Mouse (Mus musculus): Measurements from ENCODE around the gene Spef1. TPM values are rescaled to one million over a fixed set of nuclear protein-coding genes. Genes with fewer than 3 reads are reported as not detected.

The Spef1 gene
- polyA plus RNA-seq, 1 experiment from 2014 or later, result 3.2 TPM

- H3K27me3 ChIP-seq (replicated peaks; ENCODE audit: low read depth, poor library complexity, severe bottlenecking), result no peaks in the 10 kb centered on the region
- DNase-seq (ENCODE audit: low spot score), result no peak
- no peaks in the 10 kb centered on the region for H3K4me1 ChIP-seq
- no peaks in the 10 kb centered on the region for H3K9me3 ChIP-seq
- WGBS, result 83% methylated on average over 4 of the region's 4 CpGs
- no peak overlapping the region for H3K27ac ChIP-seq (replicated peaks)
- no peaks in the 10 kb centered on the region for H3K36me3 ChIP-seq (replicated peaks)
- no peak overlapping the region for H3K4me3 ChIP-seq
These were observed 32.9 kb upstream of the Spef1 start for GRCm38 (mm10) chr2:131220030-131220429.

DNA sequence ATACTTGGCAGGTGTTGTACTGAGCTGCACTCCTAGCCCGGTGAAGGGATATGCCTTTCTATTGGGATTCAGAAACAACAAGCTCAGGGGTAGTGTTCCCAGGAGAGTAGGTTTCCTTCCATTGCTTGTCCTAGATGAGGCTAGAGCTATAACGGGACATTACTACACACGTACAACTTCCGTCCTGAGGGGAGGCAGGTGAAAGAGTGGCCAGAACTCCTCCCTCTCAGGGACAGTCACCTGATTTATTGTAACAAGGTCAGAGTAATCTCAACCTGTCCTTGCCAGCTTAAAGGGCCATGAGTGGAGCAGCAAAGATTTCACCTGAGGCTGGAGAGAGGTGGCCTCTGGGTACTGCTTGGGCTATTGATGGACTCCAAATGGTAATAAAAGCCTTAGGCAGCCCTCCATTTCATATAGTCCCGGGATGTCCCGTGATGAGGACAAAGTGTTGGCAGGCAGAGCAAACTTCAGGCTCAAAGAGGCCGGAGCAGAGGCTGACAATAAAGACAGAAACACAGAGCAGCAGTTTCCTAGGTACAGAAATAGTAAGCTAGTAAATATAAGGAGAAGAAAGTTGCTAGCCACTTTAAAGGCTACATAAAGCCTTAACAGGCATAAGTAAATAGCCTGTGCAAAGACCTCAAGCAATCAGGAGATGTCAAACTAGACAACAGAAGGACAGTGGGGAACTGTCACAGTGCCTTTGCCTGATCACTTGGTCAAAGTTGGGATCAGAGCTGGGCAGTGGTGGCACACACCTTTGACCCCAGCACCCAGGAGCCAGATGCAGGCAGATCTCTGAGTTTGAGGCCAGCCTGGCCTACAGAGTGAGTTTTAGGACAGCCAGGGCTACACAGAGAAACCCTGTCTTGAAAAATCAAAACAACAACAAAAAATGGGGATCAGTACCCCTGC is 29.1 kb upstream of the Spef1 start:
- peaks cover 4% of the 10 kb centered on the region for H3K4me1 ChIP-seq
- peaks cover 20% of the 10 kb centered on the region for H3K36me3 ChIP-seq (replicated peaks)
- H3K27me3 ChIP-seq (replicated peaks; ENCODE audit: low read depth, poor library complexity, severe bottlenecking), result no peaks in the 10 kb centered on the region
- H3K27ac ChIP-seq (replicated peaks), result no peak overlapping the region
- WGBS, result 89% methylated on average over 7 of the region's 7 CpGs
- no peak for DNase-seq (ENCODE audit: low spot score)
- H3K9me3 ChIP-seq, result no peaks in the 10 kb centered on the region
- H3K4me3 ChIP-seq, result no peak overlapping the region

DNA sequence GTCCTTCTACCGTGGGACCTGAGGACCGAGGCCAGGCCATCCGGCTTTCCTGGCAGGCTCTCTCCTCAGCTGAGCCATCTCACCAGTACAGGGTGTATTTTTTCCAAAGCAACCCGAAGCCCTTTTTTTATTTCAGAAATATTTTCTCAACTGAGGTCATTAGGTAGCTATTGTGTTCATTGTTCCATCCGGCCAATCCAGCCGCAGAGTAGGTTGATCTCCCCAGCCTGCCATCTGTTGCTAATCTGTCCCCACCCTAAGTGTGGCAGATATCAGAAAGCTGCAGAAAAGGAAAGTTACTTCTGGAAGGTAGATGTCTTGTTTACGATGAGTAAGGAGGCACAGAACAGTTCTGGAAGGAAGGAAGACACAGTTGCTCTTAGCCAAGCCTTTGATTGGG is 26.7 kb upstream of the Spef1 start:
- Histone ChIP-seq H3K27me3 (replicated peaks; ENCODE audit: low read depth, poor library complexity, severe bottlenecking) (no peaks in the 10 kb centered on the region), H3K36me3 (replicated peaks) (peaks cover 20% of the 10 kb centered on the region), H3K4me1 (peaks cover 18% of the 10 kb centered on the region), H3K4me3 (no peak overlapping the region), H3K27ac (replicated peaks) (no peak overlapping the region), H3K9me3 (no peaks in the 10 kb centered on the region)
- no peak for DNase-seq (ENCODE audit: low spot score)
- 90% methylated on average over 7 of the region's 7 CpGs for WGBS

GRCm38 (mm10) chr2:131211026-131211615 is 24.0 kb upstream of the Spef1 start:
- WGBS, result 78% methylated on average over 9 of the region's 9 CpGs
- H3K27ac ChIP-seq (replicated peaks), result peak overlapping the region; percentile 93

GRCm38 (mm10) chr2:131209969-131210792 is 23.1 kb upstream of the Spef1 start:
- H3K9me3 ChIP-seq, result no peaks in the 10 kb centered on the region
- DNase-seq (ENCODE audit: low spot score), result peak; percentile 97
- H3K4me3 ChIP-seq, result peak overlapping the region; percentile 65
- H3K36me3 ChIP-seq (replicated peaks), result peaks cover 20% of the 10 kb centered on the region
- WGBS, result 2% methylated on average over 50 of the region's 50 CpGs
- H3K4me1 ChIP-seq, result peaks cover 18% of the 10 kb centered on the region
- no peaks in the 10 kb centered on the region for H3K27me3 ChIP-seq (replicated peaks; ENCODE audit: low read depth, poor library complexity, severe bottlenecking)
- peak overlapping the region; percentile 93 for H3K27ac ChIP-seq (replicated peaks)

More at GRCm38 (mm10) chr2:131211026-131211615, 24.0 kb upstream of the Spef1 start:
- Histone ChIP-seq H3K27me3 (replicated peaks; ENCODE audit: low read depth, poor library complexity, severe bottlenecking) (no peaks in the 10 kb centered on the region), H3K4me1 (peaks cover 18% of the 10 kb centered on the region), H3K36me3 (replicated peaks) (peaks cover 20% of the 10 kb centered on the region), H3K9me3 (no peaks in the 10 kb centered on the region), H3K4me3 (peak overlapping the region; percentile 65)
- no peak for DNase-seq (ENCODE audit: low spot score)

DNA sequence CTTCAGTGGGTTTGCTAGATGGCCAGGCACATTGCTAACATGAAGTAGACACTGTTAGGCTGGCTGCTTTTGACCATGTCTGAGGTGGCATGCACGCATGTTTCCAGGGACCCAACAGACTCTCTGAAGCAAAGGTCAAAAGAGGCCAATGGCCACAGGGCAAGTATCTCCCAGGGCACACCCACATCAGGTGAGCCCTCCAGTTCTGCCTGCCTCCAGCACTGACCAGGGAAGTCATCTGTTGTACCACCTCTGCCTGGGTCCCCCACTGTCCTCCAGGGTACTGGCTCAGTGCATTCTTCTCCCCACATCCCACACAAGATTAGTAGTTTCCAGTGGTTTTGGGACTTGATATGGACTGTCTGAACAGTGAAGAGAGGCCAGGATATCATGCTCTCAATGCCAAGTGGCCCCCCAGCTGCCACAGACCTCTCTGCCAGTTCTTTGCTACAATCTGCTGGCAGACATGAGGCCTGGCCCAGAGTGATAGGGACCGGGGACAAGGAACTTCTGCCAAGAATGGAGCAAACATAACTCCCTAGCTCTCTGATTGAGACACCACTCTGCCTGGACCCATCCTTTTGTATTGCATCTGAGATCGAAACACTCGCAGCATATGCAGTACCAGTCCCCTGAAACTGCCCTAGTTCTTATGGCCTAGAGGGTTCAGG is 22.2 kb upstream of the Spef1 start:
- no peak for DNase-seq (ENCODE audit: low spot score)
- H3K9me3 ChIP-seq, result no peaks in the 10 kb centered on the region
- H3K4me3 ChIP-seq, result peak overlapping the region; percentile 65
- WGBS, result 73% methylated on average over 4 of the region's 4 CpGs
- H3K36me3 ChIP-seq (replicated peaks), result peaks cover 19% of the 10 kb centered on the region
- H3K27ac ChIP-seq (replicated peaks), result peak overlapping the region; percentile 93
- H3K27me3 ChIP-seq (replicated peaks; ENCODE audit: low read depth, poor library complexity, severe bottlenecking), result no peaks in the 10 kb centered on the region
- peaks cover 25% of the 10 kb centered on the region for H3K4me1 ChIP-seq

DNA sequence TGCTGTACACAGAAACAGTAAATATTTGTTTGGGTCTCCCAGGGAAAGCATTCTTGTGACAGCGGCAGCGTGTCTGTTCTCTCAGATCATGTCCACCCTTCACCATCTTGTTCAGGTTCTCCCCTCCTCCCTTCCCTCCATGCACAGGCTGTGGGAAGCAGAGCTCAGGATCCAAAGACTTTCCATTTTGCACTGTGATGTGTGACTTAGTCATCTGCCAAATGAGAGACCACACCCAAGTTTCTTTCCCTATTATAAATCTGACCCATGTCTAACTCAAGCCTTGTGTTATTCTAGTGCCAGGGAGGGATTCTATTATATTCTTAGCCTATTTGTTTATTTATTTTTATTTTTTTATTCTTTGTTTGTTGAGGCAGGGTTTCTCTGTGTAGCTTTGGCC is 21.3 kb upstream of the Spef1 start:
- Histone ChIP-seq H3K27ac (replicated peaks) (no peak overlapping the region), H3K27me3 (replicated peaks; ENCODE audit: low read depth, poor library complexity, severe bottlenecking) (no peaks in the 10 kb centered on the region), H3K36me3 (replicated peaks) (peaks cover 11% of the 10 kb centered on the region), H3K4me1 (peaks cover 25% of the 10 kb centered on the region), H3K4me3 (no peak overlapping the region), H3K9me3 (no peaks in the 10 kb centered on the region)
- no peak for DNase-seq (ENCODE audit: low spot score)
- WGBS, result 94% methylated on average over 2 of the region's 2 CpGs

GRCm38 (mm10) chr2:131206778-131207177 is 19.7 kb upstream of the Spef1 start, which contains the start of gene Ap5s1:
Ap5s1 (plus strand) TSS chr2:131207078.
- WGBS, result 78% methylated on average over 4 of the region's 4 CpGs

GRCm38 (mm10) chr2:131205521-131206182 is 18.6 kb upstream of the Spef1 start:
- no peak for DNase-seq (ENCODE audit: low spot score)
- whole genome bisulfite sequencing, result 85% methylated on average over 8 of the region's 8 CpGs
- no peaks in the 10 kb centered on the region for H3K9me3 ChIP-seq
- no peaks in the 10 kb centered on the region; the same call in 1 of the 2 replicates for H3K36me3 ChIP-seq (replicated peaks)
- H3K27ac ChIP-seq (replicated peaks), result no peak overlapping the region
- H3K4me3 ChIP-seq, result no peak overlapping the region
- H3K4me1 ChIP-seq, result peaks cover 15% of the 10 kb centered on the region
- H3K27me3 ChIP-seq (replicated peaks; ENCODE audit: low read depth, poor library complexity, severe bottlenecking), result no peaks in the 10 kb centered on the region

More at GRCm38 (mm10) chr2:131206778-131207177, 19.7 kb upstream of the Spef1 start, which contains the start of gene Ap5s1:
- Histone ChIP-seq H3K4me3 (no peak within 1 kb of the TSS), H3K9me3 (no peaks in the 10 kb centered on the region), H3K4me1 (peaks cover 22% of the 10 kb centered on the region), H3K27ac (replicated peaks) (no peak within 1 kb of the TSS), H3K36me3 (replicated peaks) (no peaks in the 10 kb centered on the region), H3K27me3 (replicated peaks; ENCODE audit: low read depth, poor library complexity, severe bottlenecking) (no peaks in the 10 kb centered on the region)
- DNase-seq (ENCODE audit: low spot score), result no peak

- no peak overlapping the region for H3K4me3 ChIP-seq
These were observed 17.4 kb upstream of the Spef1 start for GRCm38 (mm10) chr2:131204410-131204981.

DNA sequence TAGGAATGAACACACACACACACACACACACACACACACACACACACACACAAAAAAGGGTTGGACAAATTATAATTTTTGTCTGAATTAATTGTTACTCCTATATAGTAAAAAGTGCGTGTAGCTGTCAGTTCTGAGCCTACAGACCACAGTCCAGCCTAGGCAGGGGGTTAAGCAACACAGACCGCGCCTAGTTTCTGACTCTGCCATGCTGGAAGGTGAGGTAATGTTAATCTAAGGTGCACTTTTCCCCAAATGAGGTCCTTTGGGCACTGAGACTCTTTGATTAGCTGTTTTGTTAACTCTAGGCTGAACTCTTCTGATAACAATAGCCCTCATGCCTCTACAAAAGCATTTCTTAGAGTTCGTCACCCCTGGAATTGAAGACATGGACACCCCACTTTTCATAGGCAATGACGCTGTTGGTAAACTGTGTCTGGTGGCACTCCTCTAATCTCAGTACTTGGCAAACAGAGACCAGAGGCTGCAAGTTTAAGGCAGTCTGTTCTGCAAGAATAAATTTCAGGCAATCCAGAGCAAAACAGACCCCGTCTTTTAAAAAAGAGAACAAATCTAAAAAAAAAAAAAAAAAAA is 16.8 kb upstream of the Spef1 start:
- Histone ChIP-seq H3K4me3 (no peak overlapping the region), H3K27ac (replicated peaks) (no peak overlapping the region), H3K36me3 (replicated peaks) (peaks cover 14% of the 10 kb centered on the region), H3K27me3 (replicated peaks; ENCODE audit: low read depth, poor library complexity, severe bottlenecking) (no peaks in the 10 kb centered on the region), H3K9me3 (no peaks in the 10 kb centered on the region), H3K4me1 (peaks cover 6% of the 10 kb centered on the region; the same call in 1 of the 2 replicates)
- 89% methylated on average over 6 of the region's 6 CpGs for WGBS
- DNase-seq (ENCODE audit: low spot score), result no peak

More at GRCm38 (mm10) chr2:131204410-131204981, 17.4 kb upstream of the Spef1 start:
- 50% methylated on average over 7 of the region's 7 CpGs for WGBS
- Histone ChIP-seq H3K27ac (replicated peaks) (peak overlapping the region; percentile 49; the same call in 1 of the 2 replicates), H3K9me3 (no peaks in the 10 kb centered on the region), H3K27me3 (replicated peaks; ENCODE audit: low read depth, poor library complexity, severe bottlenecking) (no peaks in the 10 kb centered on the region), H3K36me3 (replicated peaks) (peaks cover 9% of the 10 kb centered on the region), H3K4me1 (peaks cover 10% of the 10 kb centered on the region)
- DNase-seq (ENCODE audit: low spot score), result no peak

Data from embryonic facial prominence, embryonic 10.5 days (tissue).